Mouse (Mus musculus) lung, embryonic 14.5 days (tissue): ENCODE results near the gene Hpcal1. TPM values are rescaled to one million over a fixed set of nuclear protein-coding genes. Genes with fewer than 3 reads are reported as not detected.

Source experiments
- ATAC-seq: fragments of 200-750 bp; cut with Nextera tagmentation; 2 replicates; pipeline ENCODE4 v1.8.0; 2017; ENCODE audit warnings: mild to moderate bottlenecking, moderate TSS enrichment, moderate library complexity; ENCODE audit not compliant: insufficient read depth
- DNase-seq: peaks from one replicate; pipeline ENCODE4 v3.0.0-alpha.2; 2015
- H3K27ac ChIP-seq: fragments of 300-500 bp; sonication (generic); 2 replicates; pipeline ENCODE4 v1.5.1; 2014; ENCODE audit warnings: low read depth, mild to moderate bottlenecking, moderate library complexity
- H3K27me3 ChIP-seq: fragments of 300-500 bp; sonication (generic); 2 replicates; pipeline ENCODE4 v1.6.1; 2014; ENCODE audit warnings: low read length, control low read depth; ENCODE audit not compliant: insufficient read depth
- H3K36me3 ChIP-seq: fragments of 300-500 bp; sonication (generic); 2 replicates; pipeline ENCODE4 v1.6.1; 2014; ENCODE audit warnings: control low read depth; ENCODE audit not compliant: insufficient read depth
- H3K4me1 ChIP-seq: fragments of 300-500 bp; sonication (generic); 2 replicates; pipeline ENCODE4 v1.6.1; 2014; ENCODE audit warnings: antibody characterized with exemption, control low read depth; ENCODE audit not compliant: insufficient read depth
- H3K4me2 ChIP-seq: fragments of 300-500 bp; sonication (generic); 2 replicates; pipeline ENCODE4 v1.6.1; 2014; ENCODE audit warnings: mild to moderate bottlenecking
- H3K4me3 ChIP-seq: fragments of 300-500 bp; sonication (generic); 2 replicates; pipeline ENCODE4 v1.5.1; 2014; ENCODE audit warnings: low read depth, low read length
- H3K9ac ChIP-seq: fragments of 300-500 bp; sonication (generic); 2 replicates; pipeline ENCODE4 v1.6.1; 2014
- H3K9me3 ChIP-seq: fragments of 300-500 bp; sonication (generic); 2 replicates; pipeline ENCODE4 v1.6.1; 2016; ENCODE audit warnings: low read depth, low read length, control low read depth
- CTCF ChIP-seq: IDR thresholded peaks from 2 replicates; pipeline ENCODE4 v1.5.1; 2016; ENCODE audit warnings: antibody characterized with exemption, low read depth
- WGBS: fragments of 180-500 bp; shearing (Covaris S2); extraction: QIAGEN DNeasy Blood & Tissue Kit; methylation state at CpG from one replicate; pipeline ENCODE4 v1.1.7; 2014; 5-methylcytosine and 5-hydroxymethylcytosine counted together
- polyA plus RNA-seq: library from polyadenylated mRNA; unstranded; fragments of >200 nt; fragmentation: Nextera tagmentation; extraction: Ambion mirVana; gene quantifications from 2 replicates; pipeline ENCODE4 v1.2.1, GENCODE M21; 2014

The Hpcal1 gene
- polyA plus RNA-seq, 1 experiment from 2014 or later = 52.4 TPM

- 56% methylated on average over 4 of the region's 4 CpGs for WGBS
- DNase-seq (no peak), ATAC-seq (no peak)
- no peaks in the 10 kb centered on the region for H3K9me3 ChIP-seq
- no peaks in the 10 kb centered on the region for H3K27me3 ChIP-seq
- H3K4me2 ChIP-seq = peak overlapping the region; percentile 15
- no peaks in the 10 kb centered on the region for H3K36me3 ChIP-seq
- no peak overlapping the region for H3K9ac ChIP-seq
- TF ChIP-seq CTCF = no peak
- H3K27ac ChIP-seq = peak overlapping the region; percentile 92
- peaks cover 29% of the 10 kb centered on the region for H3K4me1 ChIP-seq
- H3K4me3 ChIP-seq = no peak overlapping the region
Observed at GRCm38 (mm10) chr12:17732546-17732945, 41.9 kb downstream of the Hpcal1 start.

GRCm38 (mm10) chr12:17733114-17733904 is 42.7 kb downstream of the Hpcal1 start:
- TF ChIP-seq CTCF = no peak
- no peak overlapping the region for H3K4me3 ChIP-seq
- no peaks in the 10 kb centered on the region for H3K9me3 ChIP-seq
- H3K4me2 ChIP-seq = peak overlapping the region; percentile 23
- H3K36me3 ChIP-seq = no peaks in the 10 kb centered on the region
- DNase-seq (peak; percentile 81), ATAC-seq (peak; percentile 87)
- no peaks in the 10 kb centered on the region for H3K27me3 ChIP-seq
- H3K4me1 ChIP-seq = peaks cover 23% of the 10 kb centered on the region
- 25% methylated on average over 6 of the region's 6 CpGs for WGBS
- no peak overlapping the region for H3K9ac ChIP-seq
- peak overlapping the region; percentile 92 for H3K27ac ChIP-seq

- 72% methylated on average over 6 of the region's 6 CpGs for WGBS
- peaks cover 20% of the 10 kb centered on the region for H3K4me1 ChIP-seq
Observed at GRCm38 (mm10) chr12:17736396-17736795, 45.7 kb downstream of the Hpcal1 start.

GRCm38 (mm10) chr12:17736859-17737577 is 46.4 kb downstream of the Hpcal1 start:
- Histone ChIP-seq H3K9me3 (no peaks in the 10 kb centered on the region), H3K27ac (no peak overlapping the region), H3K27me3 (no peaks in the 10 kb centered on the region), H3K36me3 (no peaks in the 10 kb centered on the region), H3K4me3 (no peak overlapping the region), H3K4me1 (peaks cover 25% of the 10 kb centered on the region), H3K9ac (no peak overlapping the region), H3K4me2 (no peak overlapping the region)
- ATAC-seq (no peak), DNase-seq (no peak)
- no peak for TF ChIP-seq CTCF
- 46% methylated on average over 10 of the region's 10 CpGs for WGBS

More at GRCm38 (mm10) chr12:17736396-17736795, 45.7 kb downstream of the Hpcal1 start:
- TF ChIP-seq CTCF = no peak
- H3K27me3 ChIP-seq = no peaks in the 10 kb centered on the region
- H3K9me3 ChIP-seq = no peaks in the 10 kb centered on the region
- no peak overlapping the region for H3K4me3 ChIP-seq
- no peak for ATAC-seq
- no peak overlapping the region for H3K27ac ChIP-seq
- no peak overlapping the region for H3K4me2 ChIP-seq
- H3K36me3 ChIP-seq = no peaks in the 10 kb centered on the region
- no peak for DNase-seq
- H3K9ac ChIP-seq = no peak overlapping the region

GRCm38 (mm10) chr12:17737808-17738207 is 47.2 kb downstream of the Hpcal1 start:
- no peaks in the 10 kb centered on the region for H3K9me3 ChIP-seq
- no peak for ATAC-seq
- peaks cover 28% of the 10 kb centered on the region for H3K4me1 ChIP-seq
- no peaks in the 10 kb centered on the region for H3K36me3 ChIP-seq
- no peak for TF ChIP-seq CTCF
- DNase-seq = no peak
- no peak overlapping the region for H3K4me3 ChIP-seq
- no peak overlapping the region for H3K4me2 ChIP-seq
- no peaks in the 10 kb centered on the region for H3K27me3 ChIP-seq
- H3K9ac ChIP-seq = no peak overlapping the region
- 76% methylated on average over 3 of the region's 3 CpGs for WGBS
- H3K27ac ChIP-seq = no peak overlapping the region

GRCm38 (mm10) chr12:17738473-17738872 is 47.8 kb downstream of the Hpcal1 start:
- H3K4me2 ChIP-seq = no peak overlapping the region
- no peaks in the 10 kb centered on the region for H3K9me3 ChIP-seq
- H3K27ac ChIP-seq = peak overlapping the region; percentile 13; the same call in 1 of the 2 replicates
- DNase-seq (peak; percentile 44), ATAC-seq (no peak)
- no peak overlapping the region for H3K4me3 ChIP-seq
- no peaks in the 10 kb centered on the region for H3K27me3 ChIP-seq
- no peaks in the 10 kb centered on the region for H3K36me3 ChIP-seq
- 36% methylated on average over 6 of the region's 6 CpGs for WGBS
- H3K4me1 ChIP-seq = peaks cover 25% of the 10 kb centered on the region
- no peak for TF ChIP-seq CTCF
- no peak overlapping the region for H3K9ac ChIP-seq

- DNase-seq (no peak), ATAC-seq (no peak)
- Histone ChIP-seq H3K4me2 (no peak overlapping the region), H3K9me3 (no peaks in the 10 kb centered on the region), H3K36me3 (no peaks in the 10 kb centered on the region), H3K4me3 (no peak overlapping the region), H3K4me1 (peaks cover 18% of the 10 kb centered on the region), H3K9ac (no peak overlapping the region), H3K27ac (no peak overlapping the region), H3K27me3 (no peaks in the 10 kb centered on the region)
- no peak for TF ChIP-seq CTCF
- 67% methylated on average over 1 of the region's 1 CpGs for WGBS
Observed at GRCm38 (mm10) chr12:17740226-17740625, 49.6 kb downstream of the Hpcal1 start.
